Mouse (Mus musculus) B cell, adult 2 months (primary cell): ENCODE measurements around the gene Ppp1r18.
A peak's percentile ranks its signal among the peaks of the same experiment; 100 is the strongest.
"Not testable (repeated sequence)": the region's sequence is repeated elsewhere in the genome, so short reads cannot be mapped to it uniquely, and the experiment has no call there.

Experiments
- DNase-seq, 2 experiments: peaks; one replicate each; pipeline ENCODE4 v3.0.0; 2022

Gene Ppp1r18

DNA sequence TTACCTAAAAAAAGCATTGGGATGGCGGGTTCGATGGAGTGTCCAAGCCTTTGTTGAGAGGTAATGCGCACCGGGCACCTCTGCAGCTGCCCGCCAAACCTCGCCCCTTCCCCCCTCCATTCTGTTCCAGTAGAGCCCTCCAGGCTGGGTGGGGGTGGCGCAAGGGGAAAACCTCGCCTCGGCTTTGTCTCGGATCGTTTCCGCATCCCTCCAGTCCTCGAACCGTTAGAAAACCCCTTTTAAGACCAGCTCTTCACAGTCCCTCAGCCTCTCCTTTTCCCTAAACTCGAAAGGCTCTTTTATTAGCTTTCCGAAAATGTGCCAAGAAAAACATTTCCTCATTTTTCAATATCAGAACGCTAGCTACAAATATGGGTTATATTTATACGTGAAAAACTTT lies 27.9 kb upstream of the Ppp1r18 start:
- peak; percentile 55 to 62 for DNase-seq

DNA sequence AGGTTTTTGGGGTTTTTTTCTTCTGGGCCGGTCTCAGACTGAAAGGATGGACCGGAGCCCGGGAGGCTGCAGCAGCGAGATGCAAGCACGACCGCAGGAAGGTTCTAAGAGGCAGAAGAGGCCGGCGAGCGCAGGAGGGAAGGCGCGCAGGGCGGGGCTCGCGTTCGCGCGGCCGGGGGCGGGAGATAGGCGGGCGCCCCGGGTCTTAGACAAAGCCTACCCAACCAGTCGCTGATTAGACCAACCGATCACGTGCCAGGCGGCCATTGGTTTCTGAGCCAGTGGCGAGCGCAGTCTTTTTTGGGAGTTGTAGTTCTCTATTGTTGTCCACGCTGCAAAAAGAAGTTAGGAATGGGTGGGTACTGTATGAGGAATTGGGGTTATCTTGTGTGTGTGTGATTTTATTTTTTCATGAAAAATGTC lies 27.3 kb upstream of the Ppp1r18 start, which contains the start of gene Tubb5:
TSS of gene Tubb5 (minus strand) at position 185 of the 423 bp plus-strand sequence.
- peak; percentile 91 for DNase-seq

DNA sequence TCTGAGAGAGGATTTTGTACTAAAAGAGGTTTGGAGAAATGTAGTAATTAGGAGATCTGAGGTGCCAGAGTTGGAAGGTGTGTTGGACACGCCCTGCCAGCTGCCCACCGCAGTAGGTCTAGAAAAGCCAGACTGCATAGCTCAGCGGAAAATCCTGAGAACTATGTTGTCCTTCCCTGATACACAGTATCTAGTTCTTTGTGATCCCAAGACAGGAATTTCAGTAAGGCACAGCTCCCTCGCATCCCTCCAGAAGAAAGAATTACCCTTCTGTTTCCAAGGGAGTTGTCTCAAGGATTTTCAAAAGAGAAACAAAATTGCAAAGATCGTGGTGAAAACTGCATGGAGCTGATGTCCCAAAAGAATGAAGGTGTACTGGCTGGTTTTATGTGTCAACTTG lies 26.8 kb upstream of the Ppp1r18 start:
- no peak for DNase-seq

DNA sequence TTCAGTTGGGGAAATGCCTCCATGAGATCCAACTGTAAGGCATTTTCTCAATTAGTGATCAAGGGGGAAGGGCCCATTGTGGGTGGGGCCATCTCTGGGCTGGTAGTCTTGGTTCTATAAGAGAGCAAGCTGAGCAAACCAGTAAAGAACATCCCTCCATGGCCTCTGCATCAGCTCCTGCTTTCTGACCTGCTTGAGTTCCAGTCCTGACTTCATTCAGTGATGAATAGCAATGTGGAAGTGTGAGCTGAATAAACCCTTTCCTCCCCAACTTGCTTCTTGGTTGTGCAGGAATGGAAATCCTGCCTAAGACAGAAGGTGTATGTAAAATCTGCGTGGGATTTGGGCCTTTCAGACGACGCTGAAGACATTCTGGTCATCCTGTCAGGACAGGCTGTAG lies 26.4 kb upstream of the Ppp1r18 start:
- DNase-seq: not testable (repeated sequence)

DNA sequence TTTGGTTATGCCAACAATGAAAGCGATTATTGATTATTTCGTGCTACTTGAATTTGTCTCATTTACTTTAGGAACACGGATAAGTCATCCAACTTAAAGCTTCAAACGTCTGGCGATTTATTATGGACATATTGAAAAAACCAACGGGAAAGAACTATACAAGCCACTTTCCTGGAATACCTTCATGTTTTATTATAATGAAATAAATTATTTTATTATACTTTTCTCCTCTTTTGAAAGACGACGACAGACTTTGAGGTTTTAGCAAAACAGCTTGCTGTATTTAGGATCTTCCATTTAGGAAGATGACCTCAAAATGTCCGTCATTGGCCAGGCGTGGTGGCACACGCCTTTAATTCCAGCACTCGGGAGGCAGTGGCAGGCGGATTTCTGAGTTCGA lies 24.8 kb upstream of the Ppp1r18 start:
- no peak for DNase-seq

DNA sequence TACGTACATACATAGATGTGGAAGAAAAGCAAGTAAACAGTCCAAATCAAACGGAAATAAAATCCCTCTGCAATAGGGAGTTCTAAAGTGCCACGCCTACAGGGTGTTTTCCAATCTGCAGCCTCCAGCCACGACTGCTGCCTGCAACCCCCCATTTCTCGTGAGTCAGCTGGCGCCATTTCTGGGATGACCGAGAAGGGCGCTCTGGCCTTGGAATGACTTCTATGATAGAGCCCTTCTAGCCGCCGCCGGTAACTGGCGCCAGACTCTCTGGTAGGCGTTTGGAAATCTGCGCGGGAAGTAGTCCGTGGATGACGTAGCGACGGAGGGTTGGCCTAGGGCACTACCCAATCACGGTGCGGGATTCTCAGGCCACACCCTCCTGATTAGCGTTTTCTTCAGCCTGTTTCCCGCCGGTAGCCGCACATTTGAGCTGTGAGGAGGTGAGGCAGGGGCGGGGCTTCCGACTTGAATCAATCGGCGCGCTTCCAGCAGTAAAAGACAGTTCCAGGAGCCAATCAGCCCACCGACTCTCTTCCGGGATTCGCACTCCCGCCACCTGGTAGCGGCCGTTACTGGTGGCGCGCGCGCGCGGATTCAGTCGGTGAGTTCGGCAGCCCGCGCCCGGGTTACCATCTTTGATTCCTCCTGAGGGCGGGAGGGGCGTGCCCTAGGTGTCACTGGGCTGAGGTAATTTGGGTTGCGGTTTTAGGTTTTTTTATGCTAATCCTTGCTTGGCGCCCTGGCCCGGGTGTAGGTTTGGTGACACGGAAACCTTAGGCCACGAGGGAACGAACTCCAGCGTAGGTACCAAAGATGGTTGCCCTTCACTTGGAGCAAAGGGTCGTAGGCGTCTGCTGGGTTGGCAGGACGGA lies 24.1 kb upstream of the Ppp1r18 start, which contains the start of gene Mdc1:
TSS of gene Mdc1 (plus strand) at position 440 of the 875 bp plus-strand sequence.
- DNase-seq: peak; percentile 98 to 99

DNA sequence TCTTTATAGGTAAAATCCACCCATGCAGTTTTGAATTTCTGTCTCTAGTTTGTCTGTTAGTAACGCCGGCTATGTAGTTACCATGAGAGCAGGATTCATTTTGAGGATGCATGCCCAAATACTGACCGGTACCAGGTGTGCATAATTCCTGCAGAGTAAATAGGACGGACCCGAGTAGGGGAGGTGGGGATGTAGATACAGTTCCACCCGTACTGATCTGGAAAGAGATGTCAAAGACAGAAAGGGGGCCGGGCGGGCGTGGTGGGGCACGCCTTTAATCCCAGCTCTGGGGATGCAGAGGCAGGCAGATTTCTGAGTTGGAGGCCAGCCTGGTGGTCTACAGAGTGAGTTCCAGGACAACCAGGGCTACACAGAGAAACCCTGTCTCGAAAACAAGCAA lies 23.4 kb upstream of the Ppp1r18 start:
- DNase-seq: no peak

DNA sequence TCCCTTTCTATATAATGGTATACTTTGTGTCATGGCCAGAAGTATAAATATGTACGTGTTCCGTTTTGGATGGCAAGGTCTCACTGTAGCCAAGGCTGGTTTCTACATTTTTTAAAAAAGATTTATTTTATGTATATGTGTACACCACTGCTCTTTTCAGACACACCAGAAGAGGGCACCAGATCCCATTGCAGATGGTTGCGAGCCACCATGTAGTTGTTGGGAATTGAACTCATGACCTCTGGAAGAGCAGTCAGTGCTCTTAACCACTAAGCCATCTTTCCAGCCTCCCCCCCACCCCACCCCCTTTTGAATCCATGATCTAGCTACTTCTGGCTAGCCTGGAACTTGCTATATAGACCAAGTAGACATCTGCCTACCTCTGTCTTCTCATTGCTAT lies 21.9 kb upstream of the Ppp1r18 start:
- DNase-seq: peak; percentile 24 to 27

DNA sequence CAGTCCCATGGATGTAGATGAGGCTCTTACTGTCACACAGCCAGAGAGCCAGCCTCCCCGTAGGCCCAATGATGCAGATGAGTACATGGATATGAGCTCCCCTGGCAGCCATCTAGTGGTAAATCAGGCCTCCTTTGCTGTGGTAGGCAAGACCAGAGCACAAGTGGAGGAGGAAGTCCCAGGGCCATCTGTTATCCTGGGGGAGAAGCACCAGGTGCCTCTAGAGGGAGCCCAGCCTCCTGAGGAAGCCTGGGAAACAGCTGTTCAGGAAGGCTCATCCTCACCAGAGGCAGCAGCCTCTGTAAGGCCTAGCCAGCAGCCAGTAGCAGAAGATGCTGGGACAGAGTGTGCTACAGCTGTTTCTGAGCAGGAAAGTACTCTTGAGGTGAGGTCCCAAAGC lies 17.3 kb upstream of the Ppp1r18 start:
- no peak for DNase-seq

DNA sequence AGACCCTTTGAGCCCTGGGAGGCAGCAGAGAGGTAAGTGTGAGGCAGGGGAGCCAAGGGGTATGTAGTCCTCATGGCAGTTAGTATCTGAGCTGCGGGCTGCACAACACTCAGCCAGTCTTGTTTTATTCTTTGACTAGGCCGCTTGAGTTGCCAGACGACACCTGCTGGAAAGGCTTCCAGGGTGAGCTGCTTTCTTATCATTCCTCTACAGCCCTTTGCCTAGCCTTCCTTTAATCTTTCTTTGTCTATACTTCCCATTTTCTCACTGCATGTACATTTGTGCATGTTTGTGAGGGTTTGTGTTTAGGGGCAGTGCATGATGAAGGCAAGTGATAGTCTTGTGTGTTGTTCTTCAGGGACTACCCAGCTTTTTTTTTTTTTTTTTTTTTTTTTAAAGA lies 14.4 kb upstream of the Ppp1r18 start:
- DNase-seq: no peak

DNA sequence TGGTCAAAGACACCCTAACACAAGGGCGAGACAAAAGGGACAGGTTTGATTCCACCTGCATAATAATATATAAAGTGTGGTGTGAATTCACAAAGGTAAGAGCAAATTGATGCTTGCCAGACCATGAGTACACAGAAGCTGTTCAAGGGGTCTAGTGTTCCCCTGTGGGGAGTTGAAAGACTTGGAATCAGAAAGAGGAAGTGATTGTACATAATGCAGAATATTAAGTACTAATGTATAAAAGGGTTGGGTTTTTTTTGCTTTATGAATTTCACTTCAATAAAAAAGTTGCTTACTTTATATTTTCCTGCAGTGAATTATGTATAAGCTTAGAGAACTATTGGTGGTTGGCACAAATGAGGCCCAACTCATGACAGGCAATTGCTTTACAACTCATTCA lies 6.0 kb upstream of the Ppp1r18 start:
- DNase-seq: no peak

DNA sequence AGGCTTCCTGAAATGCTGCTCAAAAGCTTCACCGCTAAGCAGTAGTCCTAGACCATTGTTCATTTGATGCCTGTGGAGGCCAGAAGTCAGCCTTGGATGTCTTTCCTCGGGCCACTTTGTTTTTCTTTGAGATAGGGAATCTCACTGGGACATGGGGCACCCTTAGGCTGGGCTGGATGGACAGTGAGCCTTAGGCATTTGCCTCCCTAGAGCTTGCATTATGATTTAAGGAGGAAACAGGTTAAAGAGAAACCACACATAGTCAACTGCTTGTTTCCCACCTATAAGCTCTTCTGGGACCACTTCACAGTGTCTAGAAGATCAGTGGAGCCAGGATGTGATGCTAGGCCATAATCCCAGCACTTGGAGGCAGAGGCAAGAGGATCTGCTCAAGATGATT lies 5.6 kb upstream of the Ppp1r18 start:
- DNase-seq: no peak

DNA sequence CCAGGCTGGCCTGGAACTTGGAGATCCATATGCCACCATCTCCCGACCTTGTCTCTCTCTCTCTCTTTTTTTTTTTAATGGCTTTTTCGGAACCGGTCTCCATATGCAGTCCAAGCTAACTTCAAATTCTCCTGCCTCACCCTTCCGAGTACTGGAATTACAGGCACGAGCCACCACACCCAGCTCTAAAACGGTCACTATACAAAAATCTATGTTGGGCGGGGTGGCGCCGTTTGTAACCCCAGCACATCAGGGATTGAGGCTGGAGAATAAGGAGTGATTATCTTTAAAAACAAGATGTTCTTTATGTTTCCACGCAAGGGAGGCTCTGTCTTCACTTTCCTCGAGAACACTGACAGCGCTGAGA lies 4.6 kb upstream of the Ppp1r18 start:
- DNase-seq: no peak

DNA sequence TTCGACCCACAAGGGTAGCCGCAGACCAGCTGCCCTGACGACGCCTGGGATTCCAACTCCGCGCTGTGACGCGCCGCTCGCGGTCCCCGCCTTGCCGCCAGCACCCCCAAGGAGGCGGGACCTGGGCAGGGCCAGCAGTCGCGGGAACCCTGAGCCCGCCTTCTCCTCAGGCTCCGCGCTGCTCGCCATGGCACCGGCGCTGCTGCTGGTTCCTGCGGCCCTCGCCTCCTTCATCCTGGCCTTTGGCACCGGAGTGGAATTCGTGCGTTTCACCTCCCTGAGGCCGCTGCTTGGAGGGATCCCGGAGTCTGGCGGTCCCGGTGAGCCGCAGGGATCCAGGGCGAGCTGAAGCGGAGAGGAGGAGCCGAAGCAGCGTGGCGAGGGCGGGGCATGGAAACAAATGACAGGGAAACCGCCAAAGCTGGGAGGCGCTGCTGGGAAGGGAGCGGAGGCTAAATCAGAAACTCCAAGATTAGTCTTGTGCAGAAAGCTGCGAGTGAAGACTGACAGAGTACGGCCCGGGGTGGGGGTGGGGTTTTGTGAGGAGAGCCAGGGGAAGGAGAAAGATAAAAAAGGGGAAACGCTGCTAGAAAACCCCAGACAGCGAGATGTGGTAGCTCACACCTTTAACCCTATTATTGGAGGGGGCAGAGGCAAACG lies 4.1 kb upstream of the Ppp1r18 start, which contains the start of gene Nrm:
TSS of gene Nrm (plus strand) at position 121 of the 660 bp plus-strand sequence.
- peak; percentile 88 for DNase-seq

DNA sequence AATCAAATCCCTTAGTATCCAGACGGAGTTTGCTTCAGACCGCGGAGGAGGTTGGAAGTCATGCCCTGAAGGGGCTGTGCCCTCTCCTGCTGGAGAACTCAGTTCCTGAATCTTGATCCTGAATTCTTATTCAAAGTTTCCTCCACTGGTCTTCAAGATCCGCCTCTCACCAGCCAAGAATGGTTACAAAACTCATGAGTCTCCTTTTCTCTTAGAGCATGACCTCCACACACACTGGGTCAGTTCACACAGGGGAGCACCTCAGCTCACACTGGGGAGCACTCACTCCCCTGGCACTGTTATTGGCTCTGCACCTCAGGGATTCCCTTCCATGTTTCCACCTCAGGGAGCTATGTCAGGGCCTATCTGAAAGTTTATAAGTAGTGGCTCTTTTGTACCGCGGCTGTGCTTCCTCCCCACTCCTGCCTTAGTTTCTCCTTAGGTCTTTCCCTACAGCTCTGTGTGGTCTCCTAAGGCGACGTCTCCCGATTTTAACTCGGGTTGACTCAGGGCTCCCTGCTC lies 500 bp upstream of the Ppp1r18 start:
- DNase-seq: no peak

DNA sequence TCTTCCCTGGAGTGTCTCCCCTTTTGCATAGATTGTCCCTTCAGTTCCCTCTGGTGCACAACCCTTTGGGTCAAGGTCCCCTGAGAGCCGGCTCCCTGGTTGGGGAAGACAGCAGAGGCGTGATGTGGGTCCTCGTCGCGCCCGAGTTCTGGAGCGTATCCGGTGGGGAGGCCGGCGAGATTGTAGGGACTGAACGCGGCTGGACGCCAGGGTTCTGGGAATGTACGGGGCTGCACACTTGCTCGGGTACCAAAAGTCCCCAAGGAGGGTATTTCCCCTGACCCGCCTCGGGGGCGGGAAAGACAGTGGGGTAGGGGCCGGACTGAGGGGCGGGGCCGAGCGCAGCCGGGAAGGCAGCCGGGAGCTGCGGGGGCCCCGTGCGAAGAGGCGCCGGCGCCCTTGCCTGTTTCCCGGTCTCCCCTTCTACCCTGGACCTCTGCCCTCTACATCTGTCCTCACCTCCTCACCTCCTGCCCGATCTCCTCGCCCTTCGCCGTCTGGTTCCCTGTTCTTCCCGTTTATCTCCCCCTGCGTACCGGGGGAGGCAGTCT lies 963 bp downstream of the Ppp1r18 start:
- DNase-seq: peak; percentile 56 to 57

DNA sequence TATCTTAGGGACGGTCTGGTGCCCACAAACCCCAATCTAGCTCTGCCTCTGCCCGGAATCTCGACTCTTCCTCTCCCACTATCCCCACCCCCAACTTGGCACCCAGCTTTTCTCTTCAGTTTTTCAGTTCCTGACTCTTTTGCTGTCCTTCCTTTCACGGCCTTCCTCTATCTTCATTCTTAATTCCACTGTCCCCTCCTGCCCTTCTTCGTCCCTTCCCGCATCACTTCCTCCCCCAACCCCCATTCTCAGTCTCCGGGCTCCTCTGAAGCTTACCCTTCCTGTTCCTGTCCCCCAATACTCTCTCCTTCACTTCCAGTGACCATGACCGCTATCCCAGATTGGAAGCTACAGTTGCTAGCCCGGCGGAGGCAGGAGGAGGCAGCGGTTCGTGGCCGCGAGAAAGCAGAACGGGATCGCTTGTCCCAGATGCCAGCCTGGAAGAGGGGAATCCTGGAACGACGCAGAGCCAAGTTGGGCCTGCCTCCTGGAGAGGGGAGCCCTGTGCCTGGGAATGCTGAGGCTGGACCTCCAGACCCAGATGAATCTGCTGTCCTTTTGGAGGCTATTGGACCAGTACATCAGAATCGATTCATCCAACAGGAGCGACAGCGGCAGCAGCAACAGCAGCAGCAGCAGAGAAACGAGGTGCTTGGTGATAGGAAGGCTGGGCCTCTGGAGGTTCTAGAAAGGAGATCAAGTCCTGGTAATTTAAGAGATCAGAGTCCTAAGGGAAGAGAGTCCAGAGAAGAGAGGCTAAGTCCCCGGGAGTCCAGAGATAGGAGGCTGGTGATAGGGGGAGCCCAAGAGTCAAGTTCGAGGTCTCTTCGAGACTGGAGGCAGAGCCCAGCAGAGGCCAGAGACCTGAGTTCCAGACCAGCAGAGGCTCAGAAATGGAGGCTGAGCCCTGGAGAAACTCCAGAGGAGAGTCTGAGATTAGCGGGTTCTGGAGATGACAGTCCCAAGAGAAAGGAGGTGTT lies 1.8 kb downstream of the Ppp1r18 start:
- DNase-seq: peak; percentile 66

DNA sequence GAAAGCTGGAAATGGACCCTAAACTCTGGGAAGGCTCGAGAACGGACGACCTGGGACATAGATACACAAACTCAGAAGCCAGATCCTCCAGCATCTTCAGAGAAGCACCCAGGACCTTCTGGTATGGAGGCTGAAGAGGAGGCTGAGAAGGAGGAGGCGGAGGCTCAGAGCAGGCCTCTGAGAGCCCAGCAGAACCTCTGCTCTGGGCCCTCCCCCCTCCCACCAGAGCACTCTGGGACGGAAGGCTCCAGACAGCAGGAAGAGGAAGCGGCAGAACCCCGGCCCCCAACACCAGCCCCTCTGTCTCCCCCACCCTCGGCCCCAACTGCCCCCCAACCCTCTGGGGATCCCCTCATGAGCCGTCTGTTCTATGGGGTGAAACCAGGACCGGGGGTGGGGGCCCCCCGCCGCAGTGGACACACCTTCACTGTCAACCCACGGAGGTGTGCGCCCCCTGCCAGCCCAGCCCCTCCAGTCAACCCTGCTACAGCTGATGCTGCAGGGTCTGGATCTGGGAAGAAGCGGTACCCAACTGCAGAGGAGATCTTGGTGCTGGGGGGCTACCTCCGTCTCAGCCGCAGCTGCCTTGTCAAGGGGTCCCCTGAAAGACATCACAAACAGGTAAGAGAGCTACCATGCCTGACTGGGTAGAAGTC lies 2.9 kb downstream of the Ppp1r18 start:
- DNase-seq: peak; percentile 49 to 50

DNA sequence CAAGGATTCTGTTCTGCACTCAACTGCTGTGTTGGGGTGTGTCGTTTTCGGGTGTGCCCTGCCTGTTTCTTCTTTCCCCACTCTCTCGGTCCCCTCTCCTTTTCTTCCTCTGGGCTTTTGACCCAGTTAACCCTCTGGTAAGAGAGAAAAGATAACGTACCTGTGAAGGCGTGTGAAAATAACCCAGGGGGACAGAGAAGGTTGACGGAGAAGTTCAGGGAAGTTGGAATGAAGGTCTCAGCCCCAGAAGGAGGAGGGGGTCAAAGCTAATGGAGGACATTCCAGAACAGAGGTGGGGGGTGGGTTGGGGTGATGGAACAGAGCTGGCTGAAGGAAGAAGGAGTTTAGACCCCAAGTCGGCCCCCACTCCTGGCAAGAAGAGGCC lies 3.6 kb downstream of the Ppp1r18 start:
- peak; percentile 19 to 30 for DNase-seq

DNA sequence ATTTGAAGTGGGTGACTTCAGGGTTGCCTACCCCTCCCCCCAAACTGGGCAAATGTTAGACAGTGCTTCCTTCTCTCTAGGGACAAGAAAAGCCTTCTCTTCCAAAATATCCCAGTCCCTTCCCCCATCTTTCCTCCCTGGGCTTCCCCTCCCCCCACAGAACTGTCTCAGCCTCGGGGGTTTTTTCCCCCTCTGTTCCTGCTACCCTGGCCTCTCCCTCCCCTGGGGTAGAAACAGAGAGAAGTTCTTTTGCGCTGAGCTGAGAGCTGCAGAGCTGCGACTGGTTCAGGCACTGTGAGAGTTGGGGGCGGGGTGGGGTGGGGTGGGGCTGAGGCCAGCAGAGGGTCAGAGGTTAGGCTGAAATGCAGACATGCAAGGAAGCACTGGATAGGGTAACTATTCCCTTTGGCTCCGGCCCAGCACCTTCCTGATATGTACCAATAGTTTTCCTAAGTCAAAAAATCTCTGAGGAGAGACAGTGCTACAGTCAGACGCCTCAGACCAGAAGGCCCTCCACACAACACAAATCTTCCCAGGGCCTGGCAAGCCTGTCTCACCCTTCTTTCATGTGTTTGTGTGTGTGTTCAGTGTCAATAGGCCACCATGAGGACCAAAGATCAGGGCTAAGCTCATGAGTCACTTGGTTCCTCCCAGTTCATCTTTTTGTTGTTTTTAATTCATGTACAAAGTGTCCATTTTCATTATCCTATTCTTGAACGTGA lies 4.1 kb downstream of the Ppp1r18 start:
- peak; percentile 21 to 29 for DNase-seq
